Mouse (Mus musculus) MEL (cell line): ENCODE measurements at regions not wholly inside any gene's neighbourhood (a gene's known extent, or its start where the extent isn't known, plus 50 kb on each side); places are given as distances from the start of the nearest gene placed in this dataset.
"Not testable (repeated sequence)": the region's sequence is repeated elsewhere in the genome, so short reads cannot be mapped to it uniquely, and the experiment has no call there.

Experiments
- DNase-seq: peaks from one replicate; pipeline ENCODE4 v3.0.0; 2011; ENCODE audit warnings: low read depth, low spot score
- H3K27ac ChIP-seq: 2 replicates; pipeline ENCODE4 v1.5.1; 2012; ENCODE audit warnings: low read depth, mild to moderate bottlenecking, control low read depth, low read length, moderate library complexity; ENCODE audit not compliant: control insufficient read depth
- H3K27me3 ChIP-seq, 2 experiments: fragments of 150-350 bp in 1 of 2; sonication (generic) in 1 of 2; 2 replicates each; pipeline ENCODE4 v1.6.1; 2012; ENCODE audit warnings: low read length in 2 of 2, mild to moderate bottlenecking in 2 of 2, improper control_type of control experiment in 1 of 2, moderate library complexity in 1 of 2; ENCODE audit not compliant: insufficient read depth in 2 of 2, control insufficient read depth in 1 of 2
- H3K36me3 ChIP-seq, 2 experiments: 2 replicates each; pipeline ENCODE4 v1.6.1; 2012 to 2014; ENCODE audit warnings: low read length in 2 of 2, improper control_type of control experiment in 1 of 2, inconsistent platforms in 1 of 2, mild to moderate bottlenecking in 1 of 2; ENCODE audit not compliant: insufficient read depth in 2 of 2, control insufficient read depth in 1 of 2
- H3K4me1 ChIP-seq, 2 experiments: fragments of 150-350 bp in 1 of 2; sonication (generic) in 1 of 2; 2 replicates each; pipeline ENCODE4 v1.6.1; 2012; ENCODE audit warnings: low read length in 2 of 2, improper control_type of control experiment in 1 of 2, mild to moderate bottlenecking in 1 of 2; ENCODE audit not compliant: insufficient read depth in 2 of 2, control insufficient read depth in 1 of 2
- H3K4me3 ChIP-seq, 2 experiments: fragments of 150-350 bp in 1 of 2; sonication (generic) in 1 of 2; 2 replicates each; pipeline ENCODE4 v1.5.1; 2012; ENCODE audit warnings: low read depth in 2 of 2, low read length in 2 of 2, mild to moderate bottlenecking in 2 of 2, moderate library complexity in 2 of 2, control low read depth in 1 of 2, improper control_type of control experiment in 1 of 2; ENCODE audit not compliant: control insufficient read depth in 1 of 2, insufficient read depth in 1 of 2
- H3K79me2 ChIP-seq: 2 replicates; pipeline ENCODE4 v1.6.1; 2012; ENCODE audit warnings: mild to moderate bottlenecking, low read length, moderate library complexity; ENCODE audit not compliant: control insufficient read depth, poor library complexity, insufficient read depth
- H3K9ac ChIP-seq: 2 replicates; pipeline ENCODE4 v1.6.1; 2012; ENCODE audit warnings: low read depth, mild to moderate bottlenecking, control low read depth, low read length, moderate library complexity; ENCODE audit not compliant: control insufficient read depth, poor library complexity, severe bottlenecking
- H3K9me3 ChIP-seq: fragments of 150-350 bp; sonication (generic); replicated peaks from 2 replicates; pipeline ENCODE4 v1.6.1; 2012; ENCODE audit warnings: mild to moderate bottlenecking, low read length, improper control_type of control experiment, moderate library complexity; ENCODE audit not compliant: insufficient read depth
- BHLHE40 ChIP-seq: IDR thresholded peaks from 2 replicates; pipeline ENCODE4 v1.6.1; 2012; ENCODE audit warnings: low read depth, mild to moderate bottlenecking, inconsistent platforms, low read length, improper control_type of control experiment, borderline replicate concordance
- CHD1 ChIP-seq: IDR thresholded peaks from 2 replicates; pipeline ENCODE4 v1.6.1; 2012; ENCODE audit warnings: low read depth, mild to moderate bottlenecking, inconsistent platforms, low read length, improper control_type of control experiment
- CHD2 ChIP-seq: IDR thresholded peaks from 2 replicates; pipeline ENCODE4 v1.6.1; 2011; ENCODE audit warnings: low read length, improper control_type of control experiment
- CTCF ChIP-seq, 3 experiments: IDR thresholded peaks in 2 of 3; conservative IDR thresholded peaks in 1 of 3; 2 replicates each; pipeline ENCODE4 v1.5.1; 2011 to 2012; ENCODE audit warnings: low read length in 3 of 3, low read depth in 2 of 3, mild to moderate bottlenecking in 2 of 3, improper control_type of control experiment in 1 of 3, inconsistent platforms in 1 of 3, mixed read lengths in 1 of 3, moderate library complexity in 1 of 3; ENCODE audit not compliant: control insufficient read depth in 1 of 3, insufficient read depth in 1 of 3, poor library complexity in 1 of 3, severe bottlenecking in 1 of 3
- EP300 ChIP-seq, 2 experiments: IDR thresholded peaks; 2 replicates each; pipeline ENCODE4 v1.6.1; 2011; ENCODE audit warnings: improper control_type of control experiment in 2 of 2, low read length in 2 of 2, low read depth in 1 of 2, mild to moderate bottlenecking in 1 of 2
- ETS1 ChIP-seq: IDR thresholded peaks from 2 replicates; pipeline ENCODE4 v1.6.1; 2012; ENCODE audit warnings: low read depth, mild to moderate bottlenecking, inconsistent platforms, low read length, improper control_type of control experiment, moderate library complexity
- GABPA ChIP-seq: IDR thresholded peaks from 2 replicates; pipeline ENCODE4 v1.6.1; 2012; ENCODE audit warnings: low read depth, mild to moderate bottlenecking, inconsistent platforms, low read length, improper control_type of control experiment, moderate library complexity
- GATA1 ChIP-seq: IDR thresholded peaks from 2 replicates; pipeline ENCODE4 v1.6.1; 2011; ENCODE audit warnings: low read depth, low read length, improper control_type of control experiment
- JUND ChIP-seq: IDR thresholded peaks from 2 replicates; pipeline ENCODE4 v1.6.1; 2011; ENCODE audit warnings: low read depth, mild to moderate bottlenecking, improper control_type of control experiment, low read length
- KAT2A ChIP-seq: conservative IDR thresholded peaks from 2 replicates; pipeline ENCODE4 v1.6.1; 2012; ENCODE audit warnings: low read depth, low read length, improper control_type of control experiment, inconsistent platforms
- MAFK ChIP-seq: IDR thresholded peaks from 2 replicates; pipeline ENCODE4 v1.6.1; 2011; ENCODE audit warnings: low read depth, mild to moderate bottlenecking, low read length, improper control_type of control experiment, borderline replicate concordance
- MXI1 ChIP-seq: IDR thresholded peaks from 2 replicates; pipeline ENCODE4 v1.6.1; 2011; ENCODE audit warnings: mild to moderate bottlenecking, low read depth, low read length, improper control_type of control experiment
- MYB ChIP-seq: IDR thresholded peaks from 2 replicates; pipeline ENCODE4 v1.6.1; 2011; ENCODE audit warnings: mild to moderate bottlenecking, low read depth, low read length, improper control_type of control experiment
- MYC ChIP-seq: IDR thresholded peaks from 2 replicates; pipeline ENCODE4 v1.6.1; 2011; ENCODE audit warnings: low read depth, mild to moderate bottlenecking, low read length, improper control_type of control experiment, moderate library complexity
- NRF1 ChIP-seq: IDR thresholded peaks from 2 replicates; pipeline ENCODE4 v1.6.1; 2014; ENCODE audit warnings: low read depth, mild to moderate bottlenecking, inconsistent platforms, low read length, improper control_type of control experiment, moderate library complexity; ENCODE audit not compliant: poor library complexity, insufficient read depth, severe bottlenecking
- POLR2AphosphoS2 ChIP-seq: IDR thresholded peaks from 2 replicates; pipeline ENCODE4 v1.6.1; 2011; ENCODE audit warnings: low read length, improper control_type of control experiment
- POLR2AphosphoS5 ChIP-seq: IDR thresholded peaks from 2 replicates; pipeline ENCODE4 v1.6.1; 2012; ENCODE audit warnings: low read depth, borderline replicate concordance, mild to moderate bottlenecking, inconsistent platforms, low read length, moderate library complexity, mixed read lengths
- SIN3A ChIP-seq: IDR thresholded peaks from 2 replicates; pipeline ENCODE4 v1.6.1; 2012; ENCODE audit warnings: low read length, improper control_type of control experiment, inconsistent platforms
- SMC3 ChIP-seq: IDR thresholded peaks from 2 replicates; pipeline ENCODE4 v1.6.1; 2011; ENCODE audit warnings: low read depth, low read length, improper control_type of control experiment
- TAL1 ChIP-seq: IDR thresholded peaks from 2 replicates; pipeline ENCODE4 v1.6.1; 2012; ENCODE audit warnings: mild to moderate bottlenecking, inconsistent platforms, low read length, moderate library complexity, mixed read lengths
- TBP ChIP-seq: IDR thresholded peaks from 2 replicates; pipeline ENCODE4 v1.8.0; 2011; ENCODE audit warnings: low read depth, low read length, improper control_type of control experiment
- TCF12 ChIP-seq: IDR thresholded peaks from 2 replicates; pipeline ENCODE4 v1.6.1; 2014; ENCODE audit warnings: low read depth, mild to moderate bottlenecking, inconsistent platforms, low read length, improper control_type of control experiment, moderate library complexity
- UBTF ChIP-seq: IDR thresholded peaks from 2 replicates; pipeline ENCODE4 v1.6.1; 2012; ENCODE audit warnings: low read depth, mild to moderate bottlenecking, inconsistent platforms, low read length, improper control_type of control experiment, moderate library complexity, borderline replicate concordance; ENCODE audit not compliant: insufficient read depth
- USF1 ChIP-seq: IDR thresholded peaks from 2 replicates; pipeline ENCODE4 v1.6.1; 2014; ENCODE audit warnings: low read depth, mild to moderate bottlenecking, inconsistent platforms, low read length, improper control_type of control experiment, moderate library complexity
- ZC3H11A ChIP-seq: IDR thresholded peaks from 2 replicates; pipeline ENCODE4 v1.6.1; 2012; ENCODE audit warnings: low read depth, mild to moderate bottlenecking, inconsistent platforms, low read length, improper control_type of control experiment
- ZMIZ1 ChIP-seq: IDR thresholded peaks from 2 replicates; pipeline ENCODE4 v1.6.1; 2012; ENCODE audit warnings: low read depth, mild to moderate bottlenecking, inconsistent platforms, low read length, improper control_type of control experiment, moderate library complexity
- ZNF384 ChIP-seq: IDR thresholded peaks from 2 replicates; pipeline ENCODE4 v1.6.1; 2012; ENCODE audit warnings: low read depth, mild to moderate bottlenecking, inconsistent platforms, low read length, improper control_type of control experiment

DNA sequence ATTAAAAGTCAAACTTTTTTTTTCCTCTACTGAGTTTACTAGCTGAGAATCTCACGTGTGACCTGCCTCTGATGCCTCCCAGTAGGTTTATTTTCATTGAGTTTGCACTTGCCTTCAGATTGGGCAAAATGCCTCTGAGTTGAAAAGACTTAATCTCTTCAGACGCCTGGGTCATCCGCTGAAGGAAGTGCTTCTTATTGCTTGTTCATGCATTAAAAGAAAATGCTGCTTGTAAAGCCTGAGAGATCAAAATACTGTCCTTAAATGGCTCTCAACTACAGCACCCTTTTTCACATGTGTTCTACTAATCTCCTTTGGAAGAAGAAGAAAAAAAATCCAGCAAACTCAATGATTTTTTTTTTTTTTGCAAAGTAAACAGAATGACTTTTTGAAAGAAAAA lies 351.5 kb downstream of the Kcnh5 start:
- Histone ChIP-seq H3K79me2 (no peaks in the 10 kb centered on the region), H3K9ac (no peak overlapping the region), H3K27me3 (no peaks in the 10 kb centered on the region), H3K36me3 (peaks cover 0 to 18% of the 10 kb centered on the region in 2 experiments; a peak in 2 of 4 replicates), H3K4me1 (peaks cover 2 to 4% of the 10 kb centered on the region in 2 experiments; a peak in 3 of 4 replicates), H3K27ac (peak overlapping the region; percentile 66; the same call in 1 of the 2 replicates), H3K4me3 (no peak overlapping the region), H3K9me3 (no peaks in the 10 kb centered on the region)
- TF ChIP-seq ETS1 = no peak
- TF ChIP-seq TBP = peak; percentile 86
- no peak for TF ChIP-seq JUND
- DNase-seq = peak; percentile 64

DNA sequence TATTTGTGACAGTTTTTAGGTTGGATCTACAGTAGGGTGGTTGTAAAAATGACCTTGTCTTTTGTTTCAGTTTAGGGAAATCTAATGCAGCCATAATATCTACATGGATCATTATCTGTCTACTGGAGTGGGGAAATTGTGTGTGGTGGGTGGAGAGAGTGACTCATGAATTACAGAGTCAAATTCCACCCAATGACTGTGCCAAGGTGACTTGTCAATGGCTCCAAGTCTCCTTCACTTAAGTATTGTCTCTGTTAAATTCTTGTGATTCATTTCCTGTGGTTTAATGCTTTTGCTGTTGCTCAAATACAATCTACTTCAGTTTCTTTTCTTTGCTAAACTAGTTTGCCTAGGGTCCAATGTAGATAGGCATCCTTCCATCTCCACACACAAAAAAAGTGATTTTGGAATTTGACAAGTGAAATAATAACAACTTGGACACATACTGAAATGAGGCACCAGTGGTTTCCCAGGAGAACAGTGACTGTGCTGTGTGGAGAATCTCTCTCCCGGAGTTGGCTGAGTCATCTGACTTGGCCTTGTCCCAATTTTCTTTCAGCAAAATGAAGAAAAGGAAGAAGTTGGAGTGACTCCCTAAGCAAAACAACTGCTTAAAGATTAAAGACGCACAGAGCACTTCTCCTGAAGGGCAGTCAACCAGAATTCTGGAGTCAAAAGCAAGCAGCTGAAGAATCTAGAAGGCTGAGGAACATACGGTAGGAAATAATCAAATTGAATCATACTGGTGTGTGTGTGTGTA lies 352.2 kb downstream of the Kcnh5 start:
- DNase-seq = peak; percentile 92
- peak overlapping the region in 1 of 2 experiments; percentile 36; a peak in 2 of 4 replicates for H3K4me3 ChIP-seq
- no peaks in the 10 kb centered on the region for H3K79me2 ChIP-seq
- H3K9me3 ChIP-seq = no peaks in the 10 kb centered on the region
- H3K27ac ChIP-seq = peak overlapping the region; percentile 87
- H3K36me3 ChIP-seq = peaks cover 0 to 18% of the 10 kb centered on the region in 2 experiments; a peak in 2 of 4 replicates
- H3K4me1 ChIP-seq = peaks cover 2 to 4% of the 10 kb centered on the region in 2 experiments; a peak in 3 of 4 replicates
- TF ChIP-seq TAL1 (no peak), UBTF (no peak), SMC3 (no peak), ZNF384 (no peak), MYB (no peak), ZC3H11A (no peak), CHD1 (no peak), JUND (0 out of 2 replicates have a peak, but pooled peaks have one; percentile 61), GABPA (peak; percentile 77), POLR2AphosphoS2 (no peak), KAT2A (no peak), CHD2 (no peak), BHLHE40 (no peak), TBP (no peak), MYC (no peak; the same call in 1 of the 2 replicates), TCF12 (no peak), CTCF (IDR thresholded peaks at IDR 0.05 in 2 of 3, conservative IDR thresholded peaks at IDR 0.05 in 1 of 3; ENCODE audit: control insufficient read depth in 1 of 3, insufficient read depth in 1 of 3, low read depth in 2 of 3, low read length in 3 of 3, poor library complexity in 1 of 3, severe bottlenecking in 1 of 3) (no peak), POLR2AphosphoS5 (no peak), ZMIZ1 (no peak), USF1 (peak; percentile 40; the same call in 1 of the 2 replicates), SIN3A (peak; percentile 38), GATA1 (peak; percentile 70), MXI1 (no peak), NRF1 (no peak), EP300 (IDR thresholded peaks at IDR 0.05; ENCODE audit: low read depth in 1 of 2, low read length in 2 of 2) (peak; percentile 62 to 63), MAFK (peak; percentile 35; the same call in 1 of the 2 replicates), ETS1 (peak; percentile 64)
- no peaks in the 10 kb centered on the region for H3K27me3 ChIP-seq
- H3K9ac ChIP-seq = peak overlapping the region; percentile 8; the same call in 1 of the 2 replicates

DNA sequence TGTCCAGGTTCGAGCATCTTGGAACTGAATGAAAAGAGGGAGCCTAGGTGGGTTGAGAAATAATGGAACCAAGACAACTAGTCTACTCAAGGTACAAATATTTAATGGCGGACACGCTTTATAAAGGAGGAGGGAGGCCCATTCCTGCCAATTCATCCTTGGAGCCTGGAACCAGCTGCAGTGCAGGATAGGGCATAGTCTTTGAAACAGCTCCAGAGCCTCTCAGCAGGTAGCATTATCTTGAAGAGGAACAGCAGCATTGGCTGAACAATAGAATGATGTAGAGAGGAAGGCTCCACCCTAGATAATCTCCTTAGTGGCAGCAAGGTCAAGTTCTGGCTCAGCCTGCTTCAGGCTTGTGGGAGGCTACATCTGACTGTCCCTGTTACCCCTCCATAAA lies 361.0 kb downstream of the Kcnh5 start:
- not testable (repeated sequence) for DNase-seq, H3K9me3 ChIP-seq, H3K79me2 ChIP-seq, H3K27me3 ChIP-seq, H3K4me3 ChIP-seq, H3K27ac ChIP-seq, H3K36me3 ChIP-seq, H3K4me1 ChIP-seq, H3K9ac ChIP-seq
